Mouse (Mus musculus) embryonic fibroblast, embryonic 13.5 days (primary cell): ENCODE data around the gene Socs3.

ENCODE experiments used
- CTCF ChIP-seq: IDR thresholded peaks from 2 replicates; pipeline ENCODE4 v1.5.1; 2011; ENCODE audit warnings: mild to moderate bottlenecking, control low read depth, low read length, moderate library complexity, borderline replicate concordance; ENCODE audit not compliant: insufficient read depth
- POLR2A ChIP-seq: IDR thresholded peaks from 2 replicates; pipeline ENCODE4 v1.6.1; 2011; ENCODE audit warnings: low read depth, mild to moderate bottlenecking, control low read depth, low read length, moderate library complexity

- TF ChIP-seq CTCF (no peak), POLR2A (no peak; the same call in 1 of the 2 replicates)
Measured at GRCm38 (mm10) chr11:117967249-117968015, 2.4 kb downstream of the Socs3 start.
